Comparison of ENCODE assay signal across 8 mouse cellular contexts in genomic region chr11:74653385-74653784, GRCm38 (mm10). TPM values are rescaled to one million over a fixed set of nuclear protein-coding genes. Genes with fewer than 3 reads are reported as not detected.
DNase-seq lines count a peak whose midpoint lies in the region; ATAC-seq and TF ChIP-seq lines count a peak whose summit lies in the region.

No protein-coding gene starts in this region.

- no peak overlapping the region for H3ac ChIP-seq in myocyte (ENCODE audit: control insufficient read depth, insufficient read length)

- peaks cover 5% of the 10 kb centered on the region; the same call in 1 of the 2 replicates for H3K9me3 ChIP-seq in hindbrain, embryonic 10.5 days
- H3K9me3 ChIP-seq in hindbrain, embryonic 11.5 days (ENCODE audit: control insufficient read depth, low read length) = no peaks in the 10 kb centered on the region

- no peaks in the 10 kb centered on the region for H3K27me3 ChIP-seq in hindbrain, embryonic 10.5 days (ENCODE audit: insufficient read depth, poor library complexity, severe bottlenecking)
- no peaks in the 10 kb centered on the region for H3K27me3 ChIP-seq in hindbrain, embryonic 11.5 days (ENCODE audit: control insufficient read depth, insufficient read depth, low read length)
- H3K27me3 ChIP-seq in heart, adult 2 months (ENCODE audit: control insufficient read depth, insufficient read depth, low read length) = no peaks in the 10 kb centered on the region
- H3K27me3 ChIP-seq in kidney, adult 2 months (replicated peaks; ENCODE audit: control insufficient read depth, insufficient read depth, low read length) = no peaks in the 10 kb centered on the region
- no peaks in the 10 kb centered on the region for H3K27me3 ChIP-seq in myocyte (ENCODE audit: control insufficient read depth, insufficient read depth, insufficient read length)

- H3K4me3 ChIP-seq in hindbrain, embryonic 10.5 days = peak overlapping the region; percentile 1; the same call in 1 of the 2 replicates
- no peak overlapping the region for H3K4me3 ChIP-seq in hindbrain, embryonic 11.5 days (ENCODE audit: low read depth, low read length)
- peak overlapping the region; percentile 36 for H3K4me3 ChIP-seq in heart, adult 2 months
- H3K4me3 ChIP-seq in kidney, adult 2 months (ENCODE audit: insufficient read depth, low read depth, low read length) = peak overlapping the region; percentile 19; the same call in 1 of the 2 replicates
- H3K4me3 ChIP-seq in myocyte = no peak overlapping the region

- no peak for ATAC-seq in hindbrain, embryonic 11.5 days (ENCODE audit: low FRiP score)

- intact Hi-C loops in heart, adult 2 months (cut with DNase I) = no loop called here

- H3K4me2 ChIP-seq in hindbrain, embryonic 11.5 days (replicated peaks; ENCODE audit: low read depth, low read length) = no peak overlapping the region
- H3K4me2 ChIP-seq in myocyte (ENCODE audit: low read depth) = peak overlapping the region; percentile 59

- TF ChIP-seq CTCF in heart, adult 2 months (IDR thresholded peaks at IDR 0.05) = no peak
- no peak for TF ChIP-seq CTCF in kidney, adult 2 months (conservative IDR thresholded peaks at IDR 0.05; ENCODE audit: insufficient read depth, insufficient read length, low read depth, low read length)

- TF ChIP-seq POLR2A in heart, adult 2 months (IDR thresholded peaks at IDR 0.05; ENCODE audit: insufficient read depth, low read depth, low read length) = no peak
- no peak for TF ChIP-seq POLR2A in kidney, adult 2 months (IDR thresholded peaks at IDR 0.05; ENCODE audit: low read depth, low read length)
- TF ChIP-seq POLR2A in myocyte (IDR thresholded peaks at IDR 0.05; ENCODE audit: insufficient read length, low read depth) = no peak

- no peak for DNase-seq in hindbrain, embryonic 10.5 days (ENCODE audit: low spot score)
- no peak for DNase-seq in hindbrain, embryonic 11.5 days (ENCODE audit: low spot score)
- DNase-seq in heart, adult 2 months = peak; percentile 49 to 60
- DNase-seq in kidney, adult 2 months = peak; percentile 41
- no peak for DNase-seq in embryo, embryonic 10.5 days (ENCODE audit: low spot score)
- DNase-seq in right cerebral cortex, adult 18-20 months = no peak
- no peak for DNase-seq in retina, postnatal 1 day

- peak overlapping the region; percentile 67 for H3K27ac ChIP-seq in hindbrain, embryonic 10.5 days
- no peak overlapping the region for H3K27ac ChIP-seq in hindbrain, embryonic 11.5 days (ENCODE audit: low read depth, low read length)
- peak overlapping the region; percentile 89 for H3K27ac ChIP-seq in heart, adult 2 months
- peak overlapping the region; percentile 57 for H3K27ac ChIP-seq in kidney, adult 2 months (ENCODE audit: insufficient read depth, low read depth, low read length)

- peaks cover 11% of the 10 kb centered on the region for H3K79me2 ChIP-seq in heart, adult 2 months (replicated peaks; ENCODE audit: control insufficient read depth, insufficient read depth, low read length)
- H3K79me2 ChIP-seq in myocyte (ENCODE audit: control insufficient read depth, insufficient read depth) = peaks cover 80% of the 10 kb centered on the region

- no peak for TF ChIP-seq EP300 in heart, adult 2 months (IDR thresholded peaks at IDR 0.05; ENCODE audit: insufficient read depth, low read depth, low read length)

- H3K36me3 ChIP-seq in hindbrain, embryonic 10.5 days = peaks cover 27% of the 10 kb centered on the region
- peaks cover 2% of the 10 kb centered on the region; the same call in 1 of the 2 replicates for H3K36me3 ChIP-seq in hindbrain, embryonic 11.5 days (ENCODE audit: control insufficient read depth, insufficient read depth, low read length)
- peaks cover 7% of the 10 kb centered on the region; the same call in 1 of the 2 replicates for H3K36me3 ChIP-seq in heart, adult 2 months (ENCODE audit: control insufficient read depth, insufficient read depth, low read length)
- H3K36me3 ChIP-seq in kidney, adult 2 months (ENCODE audit: control insufficient read depth, insufficient read depth, low read length) = peaks cover 6% of the 10 kb centered on the region; the same call in 1 of the 2 replicates
- peaks cover 16% of the 10 kb centered on the region for H3K36me3 ChIP-seq in myocyte (ENCODE audit: control insufficient read depth, insufficient read depth)

- 71% methylated on average over 6 of the region's 6 CpGs for WGBS in hindbrain, embryonic 10.5 days
- 51% methylated on average over 6 of the region's 6 CpGs for WGBS in hindbrain, embryonic 11.5 days
- WGBS in heart, adult 2 months = 46% methylated on average over 6 of the region's 6 CpGs
- 28% methylated on average over 6 of the region's 6 CpGs for WGBS in kidney, adult 2 months

- no peak overlapping the region for H3K9ac ChIP-seq in hindbrain, embryonic 11.5 days (ENCODE audit: low read depth, low read length)
- H3K9ac ChIP-seq in heart, adult 2 months (ENCODE audit: low read depth, low read length) = peak overlapping the region; percentile 58

- H3K4me1 ChIP-seq in hindbrain, embryonic 10.5 days (replicated peaks) = peaks cover 52% of the 10 kb centered on the region
- peaks cover 13% of the 10 kb centered on the region; the same call in 1 of the 2 replicates for H3K4me1 ChIP-seq in hindbrain, embryonic 11.5 days (replicated peaks; ENCODE audit: control insufficient read depth, insufficient read depth, low read length)
- H3K4me1 ChIP-seq in heart, adult 2 months (ENCODE audit: control insufficient read depth, insufficient read depth, low read length) = peaks cover 12% of the 10 kb centered on the region
- H3K4me1 ChIP-seq in kidney, adult 2 months (ENCODE audit: control insufficient read depth, insufficient read depth, low read length) = peaks cover 33% of the 10 kb centered on the region

TF ChIP-seq in myocyte, 11 proteins besides CTCF, POLR2A, EP300 and RAD21:
- no peak for TF ChIP-seq TCF12 (IDR thresholded peaks at IDR 0.05; ENCODE audit: insufficient read depth, poor library complexity, severe bottlenecking)
- peak in 1 of 3 experiments; percentile 70 for TF ChIP-seq MYOG (IDR thresholded peaks at IDR 0.05; ENCODE audit: control insufficient read depth in 1 of 3, insufficient read depth in 1 of 3, insufficient read length in 2 of 3, low read depth in 2 of 3)
- TF ChIP-seq MYOD1 (IDR thresholded peaks at IDR 0.05; ENCODE audit: control insufficient read depth in 1 of 3, insufficient read length in 2 of 3, low read depth in 2 of 3) = peak in 1 of 3 experiments; percentile 28

RNA-seq across cellular contexts. Expression of gene Cluh, which starts 4.1 kb away (rescaled TPM):
- polyA plus RNA-seq in hindbrain, embryonic 10.5 days (2016; fragmentation: Nextera tagmentation; extraction: Ambion mirVana) = 24.7 and 26.4 TPM in 2 replicates
- polyA plus RNA-seq in hindbrain, embryonic 11.5 days (2014; fragmentation: Nextera tagmentation; extraction: Ambion mirVana) = 8.0 and 8.9 TPM in 2 replicates
- total RNA-seq in heart, adult 2 months (2021) = 100 to 1,000 TPM; 200 to 222 TPM
- 133 and 177 TPM in 2 replicates for polyA plus RNA-seq in heart, adult 2 months (2012; rRNA removed)
- polyA plus RNA-seq in kidney, adult 2 months (2012; rRNA removed) = 115 and 119 TPM in 2 replicates
- 62.3 TPM for polyA plus RNA-seq in myocyte (2012; fragmentation: generic; extraction: Trizol)

RNA-seq across cellular contexts. Expression of gene Ccdc92b, which starts 34.0 kb away (rescaled TPM):
- polyA plus RNA-seq in hindbrain, embryonic 10.5 days (2016; fragmentation: Nextera tagmentation; extraction: Ambion mirVana) = 0.61 and 1.2 TPM in 2 replicates
- polyA plus RNA-seq in hindbrain, embryonic 11.5 days (2014; fragmentation: Nextera tagmentation; extraction: Ambion mirVana) = 1.2 and 1.7 TPM in 2 replicates
- under 1 TPM; 0.23 to 0.32 TPM for total RNA-seq in heart, adult 2 months (2021)
- polyA plus RNA-seq in heart, adult 2 months (2012; rRNA removed) = 0.27 and 0.38 TPM in 2 replicates
- polyA plus RNA-seq in kidney, adult 2 months (2012; rRNA removed) = 0.13 and 0.18 TPM in 2 replicates
- polyA plus RNA-seq in myocyte (2012; fragmentation: generic; extraction: Trizol) = 0.06 TPM

RNA-seq across cellular contexts. Expression of gene Rap1gap2, which starts 42.7 kb away (rescaled TPM):
- polyA plus RNA-seq in hindbrain, embryonic 10.5 days (2016; fragmentation: Nextera tagmentation; extraction: Ambion mirVana) = 1.5 and 1.6 TPM in 2 replicates
- 2.7 and 3.1 TPM in 2 replicates for polyA plus RNA-seq in hindbrain, embryonic 11.5 days (2014; fragmentation: Nextera tagmentation; extraction: Ambion mirVana)
- total RNA-seq in heart, adult 2 months (2021) = 10 to 100 TPM; 82.7 to 88.9 TPM
- 43.9 and 78.5 TPM in 2 replicates for polyA plus RNA-seq in heart, adult 2 months (2012; rRNA removed)
- polyA plus RNA-seq in kidney, adult 2 months (2012; rRNA removed) = 24.9 and 29.4 TPM in 2 replicates
- 43.4 TPM for polyA plus RNA-seq in myocyte (2012; fragmentation: generic; extraction: Trizol)

Comparison
In these comparisons a context has a peak if more than half of its experiments do, and no peak if none do; other contexts are left out.
1. H3K4me3 ChIP-seq: peak in hindbrain, embryonic 10.5 days (single experiment), heart, adult 2 months (single experiment) and kidney, adult 2 months (single experiment); none in hindbrain, embryonic 11.5 days (single experiment) and myocyte (single experiment).
2. DNase-seq: peak in heart, adult 2 months (2 of 2) and kidney, adult 2 months (single experiment); none in hindbrain, embryonic 10.5 days (single experiment), hindbrain, embryonic 11.5 days (single experiment), embryo, embryonic 10.5 days (single experiment), right cerebral cortex, adult 18-20 months (single experiment) and retina, postnatal 1 day (single experiment).